Mouse (Mus musculus) intestine, embryonic 14.5 days (tissue): ENCODE measurements around the gene Gm20518. TPM values are rescaled to one million over a fixed set of nuclear protein-coding genes. Genes with fewer than 3 reads are reported as not detected.
A peak's percentile ranks its signal among the peaks of the same experiment; 100 is the strongest.

Experiments used
- ATAC-seq: fragments of 200-750 bp; cut with Nextera tagmentation; replicated peaks from 2 replicates; pipeline ENCODE4 v1.8.0; 2017; ENCODE audit warnings: low read depth, moderate number of reproducible peaks, moderate TSS enrichment, moderate library complexity; ENCODE audit not compliant: low FRiP score, low TSS enrichment
- DNase-seq: peaks from one replicate; pipeline ENCODE4 v3.0.0-alpha.2; 2018; ENCODE audit warnings: low spot score
- H3K27ac ChIP-seq: fragments of 300-500 bp; sonication (generic); 2 replicates; pipeline ENCODE4 v1.5.1; 2014; ENCODE audit warnings: low read depth, mild to moderate bottlenecking, control low read depth
- H3K27me3 ChIP-seq: fragments of 300-500 bp; sonication (generic); replicated peaks from 2 replicates; pipeline ENCODE4 v1.6.1; 2014; ENCODE audit warnings: low read length, control low read depth; ENCODE audit not compliant: control insufficient read depth, insufficient read depth
- H3K36me3 ChIP-seq: fragments of 300-500 bp; sonication (generic); 2 replicates; pipeline ENCODE4 v1.6.1; 2014; ENCODE audit warnings: low read length, control low read depth; ENCODE audit not compliant: control insufficient read depth, insufficient read depth
- H3K4me1 ChIP-seq: fragments of 300-500 bp; sonication (generic); replicated peaks from 2 replicates; pipeline ENCODE4 v1.6.1; 2014; ENCODE audit warnings: low read length, control low read depth, mixed read lengths; ENCODE audit not compliant: control insufficient read depth, insufficient read depth
- H3K4me2 ChIP-seq: fragments of 300-500 bp; sonication (generic); 2 replicates; pipeline ENCODE4 v1.6.1; 2014; ENCODE audit warnings: low read length
- H3K4me3 ChIP-seq: fragments of 300-500 bp; sonication (generic); 2 replicates; pipeline ENCODE4 v1.5.1; 2014; ENCODE audit warnings: low read depth, low read length, control low read depth, mixed read lengths
- H3K9ac ChIP-seq: fragments of 300-500 bp; sonication (generic); 2 replicates; pipeline ENCODE4 v1.6.1; 2014; ENCODE audit warnings: mild to moderate bottlenecking, low read length
- H3K9me3 ChIP-seq: fragments of 300-500 bp; sonication (generic); 2 replicates; pipeline ENCODE4 v1.6.1; 2016; ENCODE audit warnings: low read length, control low read depth; ENCODE audit not compliant: control insufficient read depth
- WGBS: fragments of 180-500 bp; shearing (Covaris S2); extraction: QIAGEN DNeasy Blood & Tissue Kit; methylation state at CpG from one replicate; pipeline ENCODE4 v1.1.7; 2014; 5-methylcytosine and 5-hydroxymethylcytosine counted together
- polyA plus RNA-seq: library from polyadenylated mRNA; unstranded; fragments of >200 nt; fragmentation: Nextera tagmentation; extraction: Ambion mirVana; gene quantifications from 2 replicates; pipeline ENCODE4 v1.2.1, GENCODE M21; 2014

Gene Gm20518
- polyA plus RNA-seq, 1 experiment from 2014 or later: 0.37 TPM

- Histone ChIP-seq H3K4me3 (peak within 1 kb of the TSS; percentile 58), H3K36me3 (no peaks in the 10 kb centered on the region), H3K4me2 (peak within 1 kb of the TSS; percentile 95), H3K9me3 (no peaks in the 10 kb centered on the region), H3K4me1 (no peaks in the 10 kb centered on the region), H3K9ac (peak within 1 kb of the TSS; percentile 44), H3K27ac (no peak within 1 kb of the TSS), H3K27me3 (peaks cover 71% of the 10 kb centered on the region)
- DNase-seq (no peak), ATAC-seq (no peak)
- WGBS: 33% methylated on average over 7 of the region's 7 CpGs
Observed at GRCm38 (mm10) chr16:17832821-17833220, 58.6 kb downstream of the Gm20518 start, which contains the start of gene B830017H08Rik. TSS of gene B830017H08Rik (plus strand) at chr16:17833121.

- Histone ChIP-seq H3K4me1 (no peaks in the 10 kb centered on the region), H3K27ac (no peak overlapping the region), H3K36me3 (no peaks in the 10 kb centered on the region), H3K27me3 (peaks cover 68% of the 10 kb centered on the region), H3K9me3 (no peaks in the 10 kb centered on the region), H3K4me2 (no peak overlapping the region), H3K9ac (no peak overlapping the region), H3K4me3 (no peak overlapping the region)
- 19% methylated on average over 11 of the region's 11 CpGs for WGBS
- DNase-seq: no peak
- no peak for ATAC-seq
Observed at GRCm38 (mm10) chr16:17831781-17832180, 59.7 kb downstream of the Gm20518 start.

- Histone ChIP-seq H3K27me3 (peaks cover 56% of the 10 kb centered on the region), H3K9ac (no peak overlapping the region), H3K9me3 (no peaks in the 10 kb centered on the region), H3K36me3 (no peaks in the 10 kb centered on the region), H3K4me2 (no peak overlapping the region), H3K4me3 (no peak overlapping the region), H3K27ac (no peak overlapping the region), H3K4me1 (no peaks in the 10 kb centered on the region)
- WGBS: 64% methylated on average over 10 of the region's 10 CpGs
- DNase-seq: no peak
- ATAC-seq: no peak
Observed at GRCm38 (mm10) chr16:17830385-17831178, 60.9 kb downstream of the Gm20518 start.

- H3K4me3 ChIP-seq: no peak overlapping the region
Observed at GRCm38 (mm10) chr16:17828867-17829266, 62.6 kb downstream of the Gm20518 start.

GRCm38 (mm10) chr16:17828229-17828628, 63.2 kb downstream of the Gm20518 start:
- H3K9ac ChIP-seq: no peak overlapping the region
- 94% methylated on average over 2 of the region's 2 CpGs for WGBS
- H3K4me2 ChIP-seq: no peak overlapping the region
- DNase-seq (no peak), ATAC-seq (no peak)
- no peaks in the 10 kb centered on the region for H3K4me1 ChIP-seq
- H3K36me3 ChIP-seq: no peaks in the 10 kb centered on the region
- H3K27ac ChIP-seq: no peak overlapping the region
- no peaks in the 10 kb centered on the region for H3K9me3 ChIP-seq
- no peak overlapping the region for H3K4me3 ChIP-seq
- peaks cover 33% of the 10 kb centered on the region for H3K27me3 ChIP-seq

More at GRCm38 (mm10) chr16:17828867-17829266, 62.6 kb downstream of the Gm20518 start:
- Histone ChIP-seq H3K27ac (no peak overlapping the region), H3K27me3 (peaks cover 39% of the 10 kb centered on the region), H3K4me2 (no peak overlapping the region), H3K9me3 (no peaks in the 10 kb centered on the region), H3K36me3 (no peaks in the 10 kb centered on the region), H3K4me1 (no peaks in the 10 kb centered on the region), H3K9ac (no peak overlapping the region)
- ATAC-seq: no peak
- no peak for DNase-seq
- 71% methylated on average over 3 of the region's 3 CpGs for WGBS

- ATAC-seq (no peak), DNase-seq (no peak)
- 95% methylated on average over 2 of the region's 2 CpGs for WGBS
- Histone ChIP-seq H3K27me3 (peaks cover 15% of the 10 kb centered on the region), H3K9ac (no peak overlapping the region), H3K36me3 (no peaks in the 10 kb centered on the region), H3K4me1 (no peaks in the 10 kb centered on the region), H3K27ac (no peak overlapping the region), H3K4me3 (no peak overlapping the region), H3K4me2 (no peak overlapping the region), H3K9me3 (no peaks in the 10 kb centered on the region)
Observed at GRCm38 (mm10) chr16:17826500-17826899, 65.0 kb downstream of the Gm20518 start.

GRCm38 (mm10) chr16:17816528-17816927, 74.9 kb downstream of the Gm20518 start:
- Histone ChIP-seq H3K4me3 (no peak overlapping the region), H3K4me1 (0 out of 2 replicates have a peak, but pooled peaks cover 8% of the 10 kb centered on the region), H3K36me3 (no peaks in the 10 kb centered on the region), H3K27ac (no peak overlapping the region), H3K9me3 (no peaks in the 10 kb centered on the region), H3K4me2 (no peak overlapping the region), H3K9ac (no peak overlapping the region), H3K27me3 (peaks cover 7% of the 10 kb centered on the region)
- ATAC-seq: no peak
- WGBS: 85% methylated on average over 8 of the region's 8 CpGs
- no peak for DNase-seq

- DNase-seq: peak; percentile 93
- WGBS: 2% methylated on average over 61 of the region's 63 CpGs
Observed at GRCm38 (mm10) chr16:17815411-17816402, 75.8 kb downstream of the Gm20518 start.

More at GRCm38 (mm10) chr16:17815411-17816402, 75.8 kb downstream of the Gm20518 start:
- Histone ChIP-seq H3K36me3 (no peaks in the 10 kb centered on the region), H3K9me3 (no peaks in the 10 kb centered on the region), H3K4me2 (peak overlapping the region; percentile 86), H3K4me3 (peak overlapping the region; percentile 45), H3K4me1 (0 out of 2 replicates have a peak, but pooled peaks cover 8% of the 10 kb centered on the region), H3K27ac (no peak overlapping the region), H3K27me3 (peaks cover 3% of the 10 kb centered on the region), H3K9ac (peak overlapping the region; percentile 67)
- peak; percentile 85 for ATAC-seq
